Mouse (Mus musculus) olfactory bulb, adult 2 months (tissue): ENCODE data around the gene Eif2b1. TPM values are rescaled to one million over a fixed set of nuclear protein-coding genes. Genes with fewer than 3 reads are reported as not detected.
A peak's percentile ranks its signal among the peaks of the same experiment; 100 is the strongest.
"Not testable (repeated sequence)": the region's sequence is repeated elsewhere in the genome, so short reads cannot be mapped to it uniquely, and the experiment has no call there.

Experiments
- H3K27ac ChIP-seq: fragments of 200-500 bp; 2 replicates; pipeline ENCODE4 v1.5.1; 2012; ENCODE audit warnings: low read depth, low read length; ENCODE audit not compliant: insufficient read depth
- H3K4me1 ChIP-seq: fragments of 200-500 bp; 2 replicates; pipeline ENCODE4 v1.6.1; 2012; ENCODE audit warnings: low read length; ENCODE audit not compliant: control insufficient read depth, insufficient read depth
- H3K4me3 ChIP-seq: fragments of 200-500 bp; 2 replicates; pipeline ENCODE4 v1.5.1; 2012; ENCODE audit warnings: mild to moderate bottlenecking, low read depth, low read length, moderate library complexity; ENCODE audit not compliant: insufficient read depth
- CTCF ChIP-seq: fragments of 200-500 bp; IDR thresholded peaks from 2 replicates; pipeline ENCODE4 v1.5.1; 2012; ENCODE audit warnings: low read depth, mild to moderate bottlenecking, low read length, moderate library complexity; ENCODE audit not compliant: insufficient read depth
- POLR2A ChIP-seq: fragments of 200-500 bp; IDR thresholded peaks from 2 replicates; pipeline ENCODE4 v1.6.1; 2012; ENCODE audit warnings: mild to moderate bottlenecking, low read depth, low read length, moderate library complexity; ENCODE audit not compliant: insufficient read depth
- WGBS: fragments of 180-500 bp; shearing (Covaris S2); methylation state at CpG from one replicate; pipeline ENCODE4 v1.1.7; 2018; 5-methylcytosine and 5-hydroxymethylcytosine counted together
- polyA plus RNA-seq: library from polyadenylated mRNA; stranded (reverse); fragments of >200 nt; gene quantifications from 2 replicates; pipeline ENCODE4 v1.2.4, GENCODE M21; 2012; ENCODE audit warnings: low replicate concordance; ENCODE audit not compliant: missing spikeins, insufficient read depth, insufficient read length

The Eif2b1 gene
- polyA plus RNA-seq, 1 experiment = not detected

GRCm38 (mm10) chr5:124602349-124602748 lies 23.4 kb upstream of the Eif2b1 start:
- H3K4me3 ChIP-seq = no peak overlapping the region
- peaks cover 7% of the 10 kb centered on the region; the same call in 1 of the 2 replicates for H3K4me1 ChIP-seq
- TF ChIP-seq POLR2A (no peak), CTCF (no peak)
- H3K27ac ChIP-seq = no peak overlapping the region
- WGBS = 70% methylated on average over 5 of the region's 5 CpGs

GRCm38 (mm10) chr5:124599726-124600125 lies 20.8 kb upstream of the Eif2b1 start:
- H3K4me3 ChIP-seq, H3K4me1 ChIP-seq, H3K27ac ChIP-seq: not testable (repeated sequence)
- 59% methylated on average over 8 of the region's 8 CpGs for WGBS

- TF ChIP-seq CTCF (no peak), POLR2A (peak; percentile 54; the same call in 1 of the 2 replicates)
- H3K27ac ChIP-seq = peak overlapping the region; percentile 79
- WGBS = 3% methylated on average over 30 of the region's 30 CpGs
- H3K4me1 ChIP-seq = peaks cover 7% of the 10 kb centered on the region; the same call in 1 of the 2 replicates
- H3K4me3 ChIP-seq = peak overlapping the region; percentile 83
Observed at GRCm38 (mm10) chr5:124598224-124599174, 19.6 kb upstream of the Eif2b1 start.

- Histone ChIP-seq H3K4me3 (no peak overlapping the region), H3K27ac (no peak overlapping the region), H3K4me1 (no peaks in the 10 kb centered on the region)
- 98% methylated on average over 3 of the region's 3 CpGs for WGBS
- no peak for TF ChIP-seq CTCF
- TF ChIP-seq POLR2A = no peak
Observed at GRCm38 (mm10) chr5:124592768-124593167, 13.8 kb upstream of the Eif2b1 start.

GRCm38 (mm10) chr5:124582515-124582914 lies 3.6 kb upstream of the Eif2b1 start:
- Histone ChIP-seq H3K27ac (no peak overlapping the region), H3K4me3 (no peak overlapping the region), H3K4me1 (peaks cover 5% of the 10 kb centered on the region)
- WGBS = 87% methylated on average over 5 of the region's 5 CpGs
- no peak for TF ChIP-seq CTCF
- TF ChIP-seq POLR2A = no peak

- WGBS = 93% methylated on average over 7 of the region's 7 CpGs
- no peak overlapping the region for H3K4me3 ChIP-seq
- H3K27ac ChIP-seq = no peak overlapping the region
- TF ChIP-seq POLR2A (no peak), CTCF (no peak)
- H3K4me1 ChIP-seq = peaks cover 9% of the 10 kb centered on the region
Observed at GRCm38 (mm10) chr5:124575467-124575866, 3.5 kb downstream of the Eif2b1 start.

GRCm38 (mm10) chr5:124571068-124571467 lies 7.9 kb downstream of the Eif2b1 start:
- WGBS = 84% methylated on average over 12 of the region's 12 CpGs
- H3K27ac ChIP-seq = no peak overlapping the region
- H3K4me3 ChIP-seq = no peak overlapping the region
- TF ChIP-seq CTCF (no peak), POLR2A (no peak)
- no peaks in the 10 kb centered on the region for H3K4me1 ChIP-seq

GRCm38 (mm10) chr5:124555145-124555544 lies 23.8 kb downstream of the Eif2b1 start:
- TF ChIP-seq POLR2A (no peak), CTCF (no peak)
- WGBS = 73% methylated on average over 1 of the region's 1 CpGs
- peaks cover 2% of the 10 kb centered on the region; the same call in 1 of the 2 replicates for H3K4me1 ChIP-seq
- no peak overlapping the region for H3K4me3 ChIP-seq
- no peak overlapping the region for H3K27ac ChIP-seq

- 64% methylated on average over 6 of the region's 6 CpGs for WGBS
- peaks cover 2% of the 10 kb centered on the region; the same call in 1 of the 2 replicates for H3K4me1 ChIP-seq
- H3K27ac ChIP-seq = no peak overlapping the region
- H3K4me3 ChIP-seq = no peak overlapping the region
- TF ChIP-seq POLR2A = no peak
- no peak for TF ChIP-seq CTCF
Observed at GRCm38 (mm10) chr5:124553607-124554006, 25.3 kb downstream of the Eif2b1 start.
